Mouse (Mus musculus) 416B (cell line): ENCODE measurements around the gene Gfy.

ENCODE experiments used
- DNase-seq: peaks from one replicate; pipeline ENCODE4 v3.0.0; 2011; ENCODE audit warnings: low read depth

The Gfy gene

GRCm38 (mm10) chr7:45167761-45168445 lies 11.5 kb downstream of the Gfy start:
- DNase-seq: no peak

- no peak for DNase-seq
Measured at GRCm38 (mm10) chr7:45166950-45167401, 12.4 kb downstream of the Gfy start.

DNA sequence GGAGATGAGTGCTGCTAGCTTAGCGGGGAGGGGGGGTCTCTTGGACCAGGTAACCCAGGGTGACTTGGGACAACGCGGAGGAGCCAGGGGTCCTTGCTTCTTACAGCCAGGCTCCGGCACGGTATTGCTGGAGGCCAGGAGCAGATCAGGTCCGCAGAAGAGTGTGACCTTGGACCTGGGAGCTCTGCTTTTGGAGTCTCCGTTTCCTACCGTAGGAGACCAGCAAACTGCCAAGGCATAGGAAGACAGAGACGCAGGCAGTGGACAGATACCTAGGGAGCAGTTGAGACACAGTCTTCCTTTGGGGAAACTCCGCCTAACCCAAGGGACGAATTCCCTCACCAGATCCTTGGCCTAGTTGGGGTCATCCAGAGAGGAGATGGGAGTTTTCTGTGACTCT lies 13.7 kb downstream of the Gfy start:
- DNase-seq: no peak

- no peak for DNase-seq
Measured at GRCm38 (mm10) chr7:45164833-45165232, 14.5 kb downstream of the Gfy start.

DNA sequence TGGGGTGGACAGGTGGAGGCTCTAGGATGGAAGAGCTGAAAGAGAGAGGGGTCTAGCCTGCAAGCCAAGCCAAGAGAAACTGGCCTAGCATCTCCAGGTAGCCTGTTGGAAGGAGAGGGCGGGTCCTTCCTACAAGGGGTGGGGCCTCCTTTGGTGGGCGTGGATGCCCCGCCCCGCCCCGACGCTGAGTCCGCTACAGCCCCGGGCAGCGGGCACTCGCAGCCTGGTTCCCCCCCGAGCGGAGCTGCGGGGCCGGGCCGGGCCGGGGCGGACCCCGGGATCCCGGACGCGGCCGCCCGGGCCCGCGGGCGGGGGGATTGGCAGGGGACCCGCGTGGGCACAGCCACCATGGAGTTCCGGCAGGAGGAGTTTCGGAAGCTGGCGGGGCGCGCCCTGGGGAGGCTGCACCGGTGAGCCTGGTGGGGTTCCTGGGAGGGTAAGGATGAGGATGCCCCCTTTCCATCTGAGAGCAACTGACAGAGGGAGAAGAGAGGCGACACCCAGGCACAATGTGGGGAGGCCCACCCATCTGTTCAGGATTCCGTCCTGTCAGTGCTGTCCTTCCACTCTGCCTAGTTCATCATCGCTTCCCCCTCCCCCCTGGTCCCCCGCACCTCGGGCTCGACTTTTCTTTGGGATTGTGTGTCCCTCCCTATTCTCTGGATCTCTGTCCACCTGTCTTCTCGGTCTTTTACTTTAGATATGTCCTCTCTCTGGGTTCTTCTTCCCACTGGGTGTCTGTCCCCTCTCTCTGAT lies 15.5 kb downstream of the Gfy start, which contains the start of gene Slc17a7:
Gene Slc17a7, plus strand, starts transcription at position 215 of the 756 bp plus-strand sequence.
- no peak for DNase-seq

DNA sequence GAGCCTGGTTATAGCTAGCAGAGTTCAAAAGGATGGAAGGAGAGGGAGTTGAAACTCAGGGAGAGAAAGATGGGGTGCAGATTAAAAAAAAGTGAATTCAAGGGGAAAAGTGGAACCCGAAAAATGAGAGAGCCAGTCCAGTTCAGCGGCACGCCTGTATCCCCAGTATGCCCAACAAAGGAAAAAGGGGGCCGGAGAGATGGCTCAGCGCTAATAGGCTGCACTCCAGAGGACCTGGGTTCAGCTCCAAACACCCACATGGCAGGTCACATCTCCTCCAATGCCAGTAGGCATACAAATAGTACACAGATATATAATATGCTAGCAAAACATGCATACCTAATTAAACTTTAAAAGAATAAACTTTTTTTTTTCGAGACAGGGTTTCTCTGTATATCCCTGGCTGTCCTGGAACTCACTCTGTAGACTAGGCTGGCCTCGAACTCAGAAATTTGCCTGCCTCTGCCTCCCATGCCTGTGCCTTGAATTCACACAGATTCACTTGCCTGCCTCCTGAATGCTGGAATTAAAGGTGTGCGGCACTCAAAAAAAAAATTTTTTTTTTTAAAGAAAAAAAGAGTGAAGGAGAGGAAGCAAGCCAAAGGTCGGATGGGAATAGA lies 16.3 kb downstream of the Gfy start:
- no peak for DNase-seq

DNA sequence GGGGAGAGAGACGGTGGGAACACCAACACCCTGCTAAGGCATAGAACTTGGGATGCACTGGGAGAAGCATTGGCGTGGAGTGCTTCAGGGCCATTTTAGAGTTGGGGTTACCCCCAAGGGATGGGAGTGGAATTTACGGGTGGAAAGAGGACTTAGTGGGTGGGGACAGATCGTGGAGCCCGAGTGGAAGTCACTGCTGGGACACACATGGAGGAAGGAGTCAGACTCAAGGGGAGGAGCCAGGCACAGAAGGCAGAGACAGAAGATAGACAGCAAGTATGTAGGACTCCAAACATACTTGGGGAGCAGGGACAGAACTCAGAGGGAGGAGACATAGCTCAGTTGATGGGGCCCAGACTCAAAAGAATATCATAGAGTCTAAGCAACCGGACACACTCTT lies 16.8 kb downstream of the Gfy start:
- no peak for DNase-seq

DNA sequence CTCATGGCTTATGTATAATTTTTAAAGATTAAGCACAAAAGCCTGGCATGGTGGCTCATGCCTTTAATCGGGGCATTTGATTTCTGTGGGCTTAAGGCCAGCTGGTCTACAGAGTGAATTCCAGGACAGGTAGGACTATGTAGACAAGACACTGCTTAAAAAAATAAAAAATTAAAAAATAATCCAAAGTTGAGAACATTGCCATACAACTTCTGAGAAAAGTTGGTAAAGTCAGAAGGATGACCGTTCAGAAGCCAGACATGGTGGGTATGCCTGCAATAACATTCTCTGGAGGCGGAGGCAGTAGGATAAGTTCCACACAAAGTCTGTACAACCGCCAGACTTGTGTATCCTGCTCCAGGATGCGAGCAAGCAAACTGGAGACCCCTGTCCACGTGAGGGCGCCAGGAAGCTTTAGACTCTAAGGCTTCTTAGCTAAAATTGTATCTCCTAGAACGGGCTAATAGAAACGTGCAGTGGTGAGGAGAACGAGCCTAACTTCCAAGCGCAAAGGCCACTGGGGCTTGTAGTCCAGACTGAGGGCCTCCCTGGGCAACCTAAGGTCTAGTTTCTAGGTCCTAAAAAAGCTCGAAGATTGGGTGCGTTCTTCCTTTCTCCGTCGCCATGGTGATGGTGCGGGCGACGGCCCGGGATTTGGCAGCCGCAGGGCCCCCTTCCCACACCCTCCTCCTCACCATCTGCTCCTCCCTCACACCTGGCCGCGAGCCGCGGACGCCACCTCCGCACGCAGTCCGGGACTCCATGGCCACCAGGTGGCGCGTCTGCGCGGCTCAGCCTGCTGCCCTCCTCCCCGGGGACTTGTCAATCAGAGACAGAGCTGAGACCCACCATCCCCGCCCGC lies 17.5 kb downstream of the Gfy start:
- DNase-seq: peak; percentile 95

DNA sequence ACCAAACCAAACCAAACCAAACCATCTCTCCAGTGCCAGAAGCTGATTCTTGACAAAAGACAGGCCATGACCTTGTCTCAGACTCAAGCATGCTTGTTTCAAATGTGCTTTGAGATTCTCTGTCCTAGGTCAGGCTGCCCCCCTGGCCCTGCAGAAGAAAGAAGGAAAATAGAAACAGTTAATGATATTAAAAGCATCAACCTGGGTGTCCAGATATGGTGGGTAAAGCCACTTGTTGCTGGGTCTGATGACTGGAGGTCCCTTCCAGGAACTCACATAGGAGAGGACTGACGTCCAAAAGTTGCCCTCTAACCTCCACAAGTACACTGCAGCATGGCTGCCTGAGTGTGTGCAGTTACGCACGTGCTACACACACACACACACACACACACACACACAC lies 18.5 kb downstream of the Gfy start:
- no peak for DNase-seq

GRCm38 (mm10) chr7:45160316-45160800 lies 19.0 kb downstream of the Gfy start:
- DNase-seq: no peak

GRCm38 (mm10) chr7:45158991-45159390 lies 20.4 kb downstream of the Gfy start:
- no peak for DNase-seq

DNA sequence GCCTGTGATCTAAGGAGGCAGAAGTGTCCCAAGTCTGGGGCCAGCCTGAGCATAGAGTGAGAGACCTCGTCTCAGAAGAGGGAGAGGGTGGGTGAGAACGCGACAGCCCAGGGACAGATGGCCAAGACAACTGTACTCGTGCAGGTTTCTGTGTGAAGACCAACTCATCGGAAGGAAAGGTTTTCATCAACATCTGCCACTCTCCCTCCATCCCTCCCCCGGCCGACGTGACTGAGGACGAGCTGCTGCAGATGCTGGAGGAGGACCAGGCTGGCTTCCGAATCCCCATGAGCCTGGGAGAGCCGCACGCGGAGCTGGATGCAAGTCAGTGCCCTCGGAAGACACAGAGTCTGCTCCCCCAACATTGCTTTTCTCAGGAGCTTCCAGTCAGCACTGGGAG lies 21.9 kb downstream of the Gfy start:
- DNase-seq: no peak

DNA sequence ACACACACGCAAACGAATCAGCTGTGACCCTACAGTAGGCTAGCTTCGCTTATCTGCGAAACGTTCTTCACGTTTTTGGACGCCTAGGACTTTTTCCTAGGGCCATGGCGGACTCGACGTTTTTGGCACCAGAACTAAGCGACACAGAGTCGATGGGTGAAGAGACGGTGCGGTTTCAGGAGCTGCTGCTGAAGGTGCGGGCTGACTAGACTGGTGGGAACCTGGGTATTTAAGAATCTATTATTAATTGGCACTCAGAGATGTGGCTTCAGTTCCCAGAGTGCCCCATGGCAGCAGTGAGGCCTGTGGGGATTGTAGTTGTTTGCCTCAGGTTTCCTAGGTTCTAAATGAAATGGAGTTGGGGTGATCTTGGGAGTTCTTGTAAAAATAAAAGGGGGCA lies 23.2 kb downstream of the Gfy start:
- no peak for DNase-seq

GRCm38 (mm10) chr7:45155590-45155989 lies 23.8 kb downstream of the Gfy start:
- peak; percentile 70 for DNase-seq

DNA sequence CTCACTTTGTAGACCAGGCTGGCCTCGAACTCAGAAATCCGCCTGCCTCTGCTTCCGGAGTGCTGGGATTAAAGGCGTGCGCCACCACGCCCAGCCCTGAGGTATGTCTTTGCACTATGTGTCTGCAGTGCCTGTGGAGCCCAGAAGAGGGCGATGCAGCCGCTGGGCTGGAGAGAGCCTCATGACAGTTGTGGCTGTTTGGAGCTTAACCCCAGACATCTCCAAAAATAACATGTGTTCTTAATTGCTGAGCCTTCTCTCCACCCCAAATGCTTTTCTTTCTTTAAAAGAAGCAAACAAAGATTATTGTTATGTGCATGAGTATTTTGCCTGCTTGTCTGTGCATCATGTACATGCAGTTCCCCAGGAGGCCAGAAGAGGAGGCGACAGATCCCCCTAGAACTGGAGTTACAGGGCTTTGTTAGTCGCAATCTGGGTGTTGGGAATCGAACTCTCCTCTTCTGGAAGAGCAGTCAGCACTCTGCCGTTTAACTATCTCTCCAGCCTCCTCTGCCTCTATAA lies 24.3 kb downstream of the Gfy start:
- DNase-seq: peak; percentile 85

- DNase-seq: peak; percentile 96
Measured at GRCm38 (mm10) chr7:45154096-45154992, 25.0 kb downstream of the Gfy start, which contains the start of the genes Pih1d1 and Aldh16a1. Gene Pih1d1, plus strand, starts transcription at chr7:45154303. Gene Aldh16a1, minus strand, starts transcription at chr7:45154584.

DNA sequence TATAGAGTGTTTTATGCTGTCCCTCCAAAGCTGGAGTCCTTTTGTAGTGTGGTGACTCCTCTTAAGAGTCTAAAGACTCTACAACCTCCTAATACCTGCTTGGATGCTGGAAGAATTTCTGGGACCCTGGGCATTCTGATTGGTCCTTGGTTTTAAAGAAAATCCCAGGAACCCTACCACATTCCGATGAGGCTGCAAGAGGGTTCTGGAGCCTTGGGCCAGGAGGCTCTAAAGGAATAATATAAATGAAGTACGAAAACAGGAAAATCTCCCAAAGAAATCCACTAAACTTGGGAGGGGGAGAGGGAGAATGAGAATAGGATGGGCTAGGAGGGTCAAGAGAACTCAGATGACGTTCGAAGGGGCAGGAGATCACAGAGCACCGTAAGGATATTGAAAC lies 25.8 kb downstream of the Gfy start:
- DNase-seq: no peak

- peak; percentile 25 for DNase-seq
Measured at GRCm38 (mm10) chr7:45153052-45153451, 26.3 kb downstream of the Gfy start.

GRCm38 (mm10) chr7:45151303-45151702 lies 28.1 kb downstream of the Gfy start:
- DNase-seq: no peak

DNA sequence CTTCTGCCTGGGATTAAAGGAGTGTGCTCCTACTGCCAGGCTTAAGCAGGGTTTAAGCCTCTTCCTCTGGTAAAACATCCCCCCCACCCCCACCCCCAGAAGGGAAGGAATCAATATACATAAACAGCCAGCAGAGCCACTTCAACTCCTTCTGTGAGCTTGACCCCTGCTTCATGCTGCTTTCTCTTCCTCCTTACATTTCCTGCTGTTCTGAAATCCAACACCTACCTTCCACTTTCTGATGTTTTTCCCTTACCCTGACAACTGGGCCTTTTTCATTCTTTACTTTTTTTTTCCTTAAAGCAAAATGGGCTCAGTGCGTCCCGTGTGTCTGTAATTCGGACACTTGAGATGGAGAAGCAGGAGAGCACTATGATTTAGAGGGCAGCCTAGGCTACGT lies 29.0 kb downstream of the Gfy start:
- DNase-seq: peak; percentile 26
